Mouse (Mus musculus) ZHBTc4 (cell line): ENCODE data around the gene Fmnl2.

ENCODE experiments used
- DNase-seq: peaks from one replicate; pipeline ENCODE4 v3.0.0-alpha.2; 2011; ENCODE audit warnings: low read depth, low spot score

Gene Fmnl2

DNA sequence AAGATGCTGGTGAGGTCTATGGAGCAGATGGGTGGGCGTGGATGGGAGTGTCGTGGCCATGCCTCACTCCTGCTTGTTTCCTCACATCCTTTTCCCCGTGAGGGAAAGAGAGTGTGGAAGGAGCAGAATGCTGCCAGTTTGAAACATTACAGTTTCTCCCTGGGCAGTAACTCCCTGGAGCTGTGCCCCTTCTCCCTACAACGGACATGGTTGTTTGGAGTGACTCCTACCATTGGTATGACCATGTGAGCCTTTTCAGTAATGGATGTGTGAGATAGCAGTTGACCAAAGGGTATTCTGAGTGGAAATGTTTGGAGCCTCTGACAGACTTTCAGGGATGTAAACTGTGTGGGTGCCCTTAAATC is 5.1 kb downstream of the Fmnl2 start:
- no peak for DNase-seq

DNA sequence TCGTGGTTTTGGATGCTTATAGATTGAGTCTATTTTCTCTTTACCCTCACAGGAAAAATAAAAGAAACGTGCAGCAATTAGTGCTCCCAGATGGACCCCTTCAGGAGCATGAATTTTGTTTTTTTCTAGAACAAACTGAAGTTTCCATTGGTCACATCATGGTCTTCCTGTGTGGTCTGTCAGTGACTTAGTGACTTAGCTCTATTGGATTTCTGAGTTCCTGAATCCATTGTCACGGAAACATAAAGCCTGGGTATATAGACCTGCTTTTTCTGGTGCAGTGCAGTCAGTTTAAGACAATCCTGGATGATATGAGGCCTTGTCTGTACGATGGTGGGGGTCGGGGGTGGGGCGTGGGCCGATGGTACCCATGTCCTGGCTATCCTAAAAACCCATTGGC is 7.0 kb downstream of the Fmnl2 start:
- DNase-seq: no peak

DNA sequence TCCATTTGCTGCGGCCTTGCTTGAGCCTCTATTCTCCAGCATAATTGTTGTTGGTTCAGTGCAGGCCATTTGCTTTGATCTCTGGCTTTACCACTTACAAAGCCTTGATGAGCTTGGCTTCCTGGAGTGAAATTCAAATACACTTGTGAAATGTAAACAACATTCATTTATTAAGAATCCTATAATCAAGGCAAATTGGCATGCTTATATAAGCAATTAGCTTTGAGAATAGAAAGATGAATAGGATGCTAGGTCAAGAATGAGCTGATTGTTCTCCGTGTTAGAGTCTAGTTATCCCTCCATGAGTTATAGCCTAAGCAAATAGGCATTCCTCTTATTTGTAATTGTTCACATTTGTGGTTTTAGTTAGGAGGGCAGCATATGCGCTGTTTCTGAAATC is 8.5 kb downstream of the Fmnl2 start:
- no peak for DNase-seq

DNA sequence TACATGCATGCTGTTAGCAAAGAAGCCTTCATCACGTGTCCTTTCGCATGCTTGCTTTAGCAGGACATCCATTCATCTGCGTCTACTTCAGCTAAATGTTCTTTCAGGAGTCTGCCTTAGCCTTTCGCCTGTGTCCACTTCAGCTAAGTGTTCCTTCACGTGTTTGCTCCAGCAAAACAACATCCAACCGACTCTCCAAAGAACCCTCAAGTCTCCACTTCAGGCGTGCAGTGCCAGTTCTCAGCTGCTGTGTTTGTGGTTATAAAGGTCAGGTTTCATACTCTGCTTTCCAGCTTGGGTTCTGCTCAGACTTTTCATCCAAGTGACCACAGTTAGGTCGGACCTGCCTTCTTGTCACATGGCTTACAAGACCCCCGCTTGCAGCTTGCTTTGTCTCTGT is 10.1 kb downstream of the Fmnl2 start:
- DNase-seq: no peak

DNA sequence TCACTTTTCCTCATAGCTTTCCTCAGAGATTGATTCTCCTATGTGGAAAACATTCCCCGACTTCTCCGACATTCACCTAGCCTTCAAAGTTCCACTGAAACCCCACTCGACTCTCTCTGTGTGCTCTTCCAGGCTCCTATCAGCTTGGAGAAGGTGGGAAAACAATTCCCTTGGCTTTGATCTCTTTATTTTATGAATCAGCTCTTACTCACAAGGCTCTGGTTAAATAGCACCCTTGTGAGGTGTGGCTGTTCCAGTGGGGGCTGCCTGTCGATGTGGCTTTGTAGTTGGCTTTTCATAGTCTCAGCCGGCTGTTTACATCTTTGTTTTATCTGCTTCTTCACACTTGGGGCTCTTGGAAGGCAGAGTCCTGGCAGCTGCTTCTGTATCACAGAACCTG is 10.5 kb downstream of the Fmnl2 start:
- no peak for DNase-seq

DNA sequence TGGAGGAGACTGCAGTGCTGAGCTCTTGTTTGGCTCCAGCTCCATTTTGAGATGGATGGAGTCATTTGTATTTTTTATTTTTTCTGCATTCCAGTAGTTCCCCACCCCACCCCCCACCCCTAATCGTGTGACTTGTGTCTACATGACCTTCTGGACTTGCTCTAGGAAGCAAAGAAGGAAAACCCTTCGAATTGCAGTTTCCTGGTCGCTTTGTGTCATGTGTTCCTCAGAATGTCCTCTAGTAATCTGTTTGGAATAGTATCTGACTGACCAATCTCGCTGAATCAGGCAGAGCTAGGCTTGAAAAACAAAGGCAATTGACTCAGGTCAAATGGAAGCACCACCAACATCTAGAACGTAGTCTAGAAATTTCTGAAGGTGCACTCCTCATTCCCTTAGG is 15.0 kb downstream of the Fmnl2 start:
- no peak for DNase-seq

DNA sequence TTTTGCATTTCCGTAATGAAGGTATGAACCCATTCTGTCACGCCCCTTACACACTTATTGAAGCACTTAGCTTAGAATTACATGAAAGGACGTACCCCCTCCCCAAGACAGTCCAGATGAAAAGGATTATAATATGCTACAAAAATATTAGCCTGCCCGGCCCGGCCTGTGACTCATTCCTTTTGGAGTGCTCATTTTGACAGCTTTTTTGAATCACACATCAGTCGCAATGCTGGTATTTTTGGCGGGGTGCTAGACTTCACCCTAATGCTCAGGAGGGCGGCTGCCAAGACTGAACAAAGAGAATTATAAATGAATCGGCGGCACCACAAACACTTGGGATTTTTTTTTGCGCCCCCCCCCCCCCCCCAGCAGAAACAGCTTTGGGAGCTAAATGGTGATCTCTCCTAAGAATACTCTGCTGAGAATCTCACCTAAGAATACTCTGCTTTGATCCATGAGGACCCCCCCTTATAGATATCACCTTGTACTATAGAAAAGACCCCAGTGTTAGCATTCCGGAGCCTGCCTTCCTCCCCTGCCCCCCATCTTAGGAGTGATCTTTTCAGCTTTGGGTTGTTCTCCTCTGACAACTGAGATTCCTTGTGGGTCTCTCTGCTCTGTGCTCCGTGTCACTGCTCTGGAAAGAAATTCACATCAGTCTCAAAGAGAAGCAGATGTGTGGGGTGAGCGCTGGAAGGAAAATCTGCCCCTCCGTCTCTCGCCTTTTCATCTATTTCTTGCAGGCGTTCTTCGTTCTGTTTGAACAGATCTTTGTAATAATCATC is 15.8 kb downstream of the Fmnl2 start:
- no peak for DNase-seq

DNA sequence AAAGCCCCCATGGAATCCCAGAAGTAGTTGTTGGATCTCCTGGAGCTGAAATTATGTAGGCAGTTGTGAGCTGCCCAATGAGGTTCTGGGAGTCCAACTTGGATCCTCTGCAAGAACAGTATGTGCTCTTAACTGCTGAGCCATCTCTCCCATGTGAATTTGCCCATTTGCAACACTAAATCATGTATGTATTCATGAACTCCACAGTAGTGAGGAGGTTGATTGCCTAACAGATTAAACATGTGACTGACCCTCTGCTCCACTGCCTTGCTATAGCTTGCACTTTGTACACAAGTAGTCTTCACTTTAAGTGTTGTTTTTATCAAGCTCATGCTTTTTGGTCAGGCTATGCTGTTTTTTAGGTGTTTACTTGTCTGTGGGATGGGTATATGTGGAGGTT is 17.1 kb downstream of the Fmnl2 start:
- DNase-seq: no peak

DNA sequence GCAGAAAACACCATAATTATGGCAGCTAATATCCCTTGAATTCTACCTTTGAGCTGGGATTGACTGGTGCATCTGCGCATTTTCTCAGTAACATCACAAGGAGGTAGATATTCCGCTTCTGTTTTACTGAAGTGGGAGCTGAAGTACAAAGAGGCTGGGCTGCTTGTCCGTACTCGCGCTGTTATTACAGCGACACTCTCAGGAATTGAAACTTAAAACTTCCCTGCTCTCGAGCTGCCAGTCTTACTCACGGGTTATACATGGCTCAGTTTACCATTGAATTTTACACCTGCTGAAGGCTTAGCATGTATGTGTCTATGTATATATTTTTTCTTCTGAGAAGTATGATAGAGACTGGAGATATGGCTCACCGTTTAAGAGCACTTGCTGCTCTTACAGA is 18.1 kb downstream of the Fmnl2 start:
- no peak for DNase-seq

DNA sequence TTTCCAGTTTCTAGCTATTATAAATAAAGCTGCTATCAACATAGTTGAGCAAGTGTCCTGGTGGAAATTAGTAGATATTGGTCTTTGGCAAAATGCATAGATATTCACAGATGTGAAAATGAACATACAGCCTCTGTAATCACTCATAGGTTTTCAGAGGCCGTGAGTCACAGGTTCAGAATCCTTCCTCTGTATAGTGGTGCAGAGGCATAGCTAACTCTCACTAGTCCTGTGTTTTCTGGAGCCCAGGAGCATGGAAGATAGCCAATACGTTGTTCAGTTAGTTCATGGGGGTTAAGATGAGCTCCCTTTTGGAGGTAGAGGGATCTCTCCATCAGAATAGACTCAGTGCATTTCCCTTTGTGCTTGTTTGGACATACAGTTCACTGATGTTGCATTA is 25.7 kb downstream of the Fmnl2 start:
- no peak for DNase-seq

DNA sequence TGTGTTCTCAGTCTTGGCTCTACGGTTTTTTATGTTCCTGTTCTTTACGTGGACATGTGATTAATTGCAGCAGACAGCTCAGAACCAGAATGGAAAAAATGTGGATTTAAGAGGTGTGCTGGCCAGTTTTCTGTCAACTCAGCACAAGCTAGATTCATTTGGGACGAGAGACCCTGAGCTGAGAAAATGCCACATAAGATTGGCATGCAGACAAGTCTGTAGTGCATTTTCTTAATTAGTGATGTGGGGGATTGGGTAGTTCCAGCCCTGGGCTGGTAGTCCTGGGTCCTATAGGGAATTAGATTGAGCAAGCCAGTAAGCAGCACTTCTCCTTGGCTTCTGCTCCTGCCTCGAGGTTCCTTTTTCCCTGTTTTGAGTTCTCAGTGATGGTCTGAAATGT is 26.4 kb downstream of the Fmnl2 start:
- no peak for DNase-seq

DNA sequence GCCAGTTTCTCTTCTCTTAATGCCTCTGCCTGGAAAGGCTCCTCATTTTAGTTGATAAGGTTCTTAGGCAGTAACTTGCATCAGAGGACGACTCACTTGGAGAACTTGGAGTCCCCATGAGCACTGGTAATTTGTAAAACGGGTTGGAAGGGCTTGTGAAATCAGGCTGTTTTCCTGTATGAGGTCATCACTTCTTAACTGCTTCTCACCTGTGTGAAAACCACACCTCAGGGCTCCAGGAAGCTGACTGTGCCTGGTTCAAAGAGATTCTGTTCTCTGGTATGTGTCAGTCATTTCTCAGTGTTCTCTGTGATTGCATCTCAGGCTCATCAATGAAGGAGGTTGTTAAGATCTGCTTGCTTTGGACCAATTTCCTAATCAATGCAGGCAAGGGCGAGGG is 27.4 kb downstream of the Fmnl2 start:
- DNase-seq: no peak

DNA sequence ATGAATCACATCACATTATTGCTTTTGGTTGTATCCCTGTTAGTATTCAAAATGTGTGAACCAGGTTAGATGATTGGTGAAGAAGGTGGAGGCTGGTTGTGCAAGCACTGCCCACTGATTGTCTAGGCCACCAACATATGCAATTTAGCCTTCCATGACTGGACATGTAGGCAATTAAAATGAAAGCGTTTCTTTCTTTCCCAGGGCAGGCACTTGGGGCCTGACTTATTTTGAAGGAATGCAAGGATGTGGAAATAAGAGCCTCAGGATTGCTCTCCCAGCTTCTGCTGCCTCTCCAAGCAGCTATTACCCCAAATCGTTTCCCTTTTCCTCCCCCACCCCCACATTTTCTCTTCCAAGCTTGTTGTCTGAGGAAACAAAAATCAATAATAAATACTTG is 29.6 kb downstream of the Fmnl2 start:
- no peak for DNase-seq

DNA sequence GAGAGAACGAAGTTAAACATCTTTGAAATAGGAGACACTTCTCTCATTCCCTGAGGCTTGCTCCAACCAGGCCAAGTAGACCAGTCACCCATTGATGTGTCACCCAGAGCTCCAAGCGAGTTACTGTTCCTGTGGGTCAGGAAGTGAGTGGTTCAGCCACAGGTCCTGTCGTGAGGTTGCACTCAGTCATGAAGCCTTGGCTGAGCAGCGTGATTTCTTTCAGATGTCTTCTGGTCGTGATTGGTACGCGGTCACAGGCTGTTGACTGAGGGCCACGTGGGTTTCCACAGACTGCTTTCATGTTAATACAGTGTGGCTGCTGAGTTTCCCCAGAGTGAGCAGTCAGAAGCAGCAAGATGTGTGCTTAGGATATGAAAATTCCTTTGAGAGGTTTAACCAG is 33.5 kb downstream of the Fmnl2 start:
- DNase-seq: no peak

DNA sequence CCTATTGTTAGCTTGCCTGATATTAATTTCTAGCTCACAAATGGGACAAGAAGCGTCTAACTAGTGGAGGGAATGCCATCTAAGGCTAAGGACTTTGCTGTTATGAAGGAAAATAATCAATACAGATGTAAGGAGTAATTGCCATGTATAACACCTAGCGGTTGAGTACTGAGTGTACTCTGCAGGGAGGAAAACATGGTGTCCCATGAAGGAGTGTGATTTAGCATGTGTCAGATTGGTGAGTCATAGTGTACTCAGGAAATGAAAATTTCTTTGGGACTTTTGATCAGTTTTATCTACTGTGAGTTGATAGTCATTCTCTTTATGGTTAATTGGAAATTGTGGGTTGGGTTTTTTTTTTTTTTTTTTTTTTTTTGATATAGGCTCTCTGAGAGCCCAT is 34.1 kb downstream of the Fmnl2 start:
- no peak for DNase-seq

DNA sequence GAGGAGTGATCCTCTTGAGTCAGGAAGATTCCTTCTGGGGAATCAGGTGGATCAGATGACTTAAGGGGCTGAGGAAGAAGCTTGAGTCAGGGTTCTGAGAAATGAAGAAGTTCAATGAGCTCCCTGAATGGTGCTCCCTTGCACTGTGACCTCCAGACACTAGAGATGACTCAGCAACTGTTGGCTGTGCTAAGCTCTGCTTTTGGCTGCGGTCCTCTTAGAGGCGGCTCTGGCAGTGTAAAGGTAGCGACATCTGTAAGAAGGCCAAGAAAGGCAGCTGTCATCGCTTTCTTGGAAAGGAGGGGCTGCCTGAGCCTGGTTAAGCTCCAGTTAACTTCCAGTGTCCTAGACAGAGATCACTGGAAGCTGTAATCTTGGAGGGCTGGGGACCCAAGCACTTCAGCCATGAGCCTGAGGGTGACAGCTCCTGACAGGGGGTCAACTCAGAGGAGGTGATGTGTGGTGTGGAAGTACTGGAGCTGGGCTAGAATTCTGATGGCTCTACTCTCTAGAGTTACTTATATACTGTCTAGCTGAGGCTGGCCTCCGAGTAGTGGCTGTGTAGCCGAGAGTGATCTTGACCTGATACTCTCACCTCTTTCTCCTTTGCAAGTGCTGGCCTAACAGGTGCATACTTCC is 37.4 kb downstream of the Fmnl2 start:
- DNase-seq: peak; percentile 34

DNA sequence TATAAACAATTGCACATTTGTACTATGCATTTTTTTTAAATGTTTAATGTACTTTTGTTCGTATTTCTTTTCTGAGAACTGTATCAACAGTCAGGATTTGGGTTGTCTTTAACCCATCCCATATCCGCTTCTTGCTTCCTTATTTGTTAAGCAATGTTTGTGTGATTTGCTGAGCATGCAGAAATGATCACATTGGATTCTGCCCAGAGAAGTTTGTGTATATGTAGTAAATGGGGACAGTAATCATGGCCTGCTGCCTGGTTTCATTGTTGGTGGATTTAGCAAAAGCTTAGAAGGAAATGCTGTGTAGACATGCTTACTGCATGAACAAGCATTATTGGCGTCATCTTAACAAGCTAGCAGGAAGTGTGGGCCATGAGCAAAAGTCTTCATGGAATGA is 39.3 kb downstream of the Fmnl2 start:
- DNase-seq: no peak

DNA sequence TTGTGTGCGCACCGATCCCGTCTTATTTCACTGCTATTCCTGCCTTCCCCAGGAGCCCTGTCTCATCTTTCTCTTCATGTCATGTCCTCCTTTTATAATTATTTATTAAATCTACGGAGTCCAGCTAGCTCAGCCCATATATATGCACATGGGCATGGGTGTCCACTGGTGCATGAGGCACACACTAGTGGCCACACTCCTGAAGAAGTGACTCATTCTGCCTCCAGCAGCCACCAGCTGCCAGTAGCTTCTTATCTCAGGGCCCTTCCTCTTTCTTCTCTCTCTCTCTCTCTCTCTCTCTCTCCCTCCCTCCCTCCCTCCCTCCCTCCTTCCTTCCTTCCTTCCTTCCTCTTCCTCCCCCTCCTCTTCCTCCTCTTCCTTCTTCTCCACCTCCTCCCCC is 43.1 kb downstream of the Fmnl2 start:
- no peak for DNase-seq

DNA sequence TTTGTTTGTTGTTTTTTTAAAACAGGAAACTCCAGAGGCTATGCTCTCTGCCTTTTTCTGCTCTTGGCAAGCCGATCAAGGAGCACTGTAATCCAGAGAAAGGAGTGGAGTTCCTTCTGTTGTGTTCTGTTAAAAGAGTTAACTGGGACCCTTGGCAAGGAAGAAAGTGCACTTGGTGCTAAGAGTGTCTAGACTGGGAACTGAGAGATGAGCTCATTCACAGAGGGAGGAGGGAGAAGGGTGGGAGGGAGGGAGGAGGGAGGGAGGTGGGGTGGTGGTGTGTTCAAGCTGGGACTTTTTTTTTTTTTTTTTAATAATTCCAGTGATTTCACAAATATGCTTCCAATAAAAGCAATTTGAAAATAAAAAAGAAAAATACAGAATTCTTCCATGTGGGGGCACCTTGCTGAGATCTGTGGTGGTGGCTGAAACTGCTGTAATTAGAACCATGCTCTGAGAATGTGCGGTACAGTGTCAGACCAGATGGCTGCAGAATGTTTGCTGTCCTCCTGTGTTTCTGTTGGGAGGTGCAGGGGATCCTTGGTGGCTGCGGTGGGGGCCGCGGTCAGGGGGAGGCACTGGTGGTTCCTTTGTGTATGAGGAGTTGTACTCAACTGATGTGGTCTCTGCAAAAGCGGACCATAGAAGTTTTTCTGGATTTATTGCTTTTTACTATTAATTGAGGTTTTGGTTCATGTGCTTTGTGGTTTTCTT is 43.8 kb downstream of the Fmnl2 start:
- no peak for DNase-seq

DNA sequence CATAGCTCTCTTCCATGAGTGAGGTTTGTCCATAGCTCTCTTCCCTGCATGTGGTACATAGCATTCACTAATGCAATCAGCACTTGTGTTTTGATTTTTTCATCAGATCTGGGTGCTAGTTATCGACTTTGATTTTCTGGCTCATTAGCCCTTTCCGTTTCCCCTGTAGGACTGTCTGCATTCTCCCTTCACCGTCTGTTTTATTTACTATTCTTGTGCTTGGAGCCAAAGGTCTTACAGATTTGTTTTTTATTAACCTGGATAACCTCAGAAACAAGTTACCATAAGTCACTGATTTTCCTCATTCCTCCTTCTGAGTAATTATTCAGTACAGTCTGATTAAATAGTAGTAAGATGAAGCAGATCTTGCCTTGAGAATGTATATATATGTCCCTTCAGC is 44.8 kb downstream of the Fmnl2 start:
- DNase-seq: no peak

DNA sequence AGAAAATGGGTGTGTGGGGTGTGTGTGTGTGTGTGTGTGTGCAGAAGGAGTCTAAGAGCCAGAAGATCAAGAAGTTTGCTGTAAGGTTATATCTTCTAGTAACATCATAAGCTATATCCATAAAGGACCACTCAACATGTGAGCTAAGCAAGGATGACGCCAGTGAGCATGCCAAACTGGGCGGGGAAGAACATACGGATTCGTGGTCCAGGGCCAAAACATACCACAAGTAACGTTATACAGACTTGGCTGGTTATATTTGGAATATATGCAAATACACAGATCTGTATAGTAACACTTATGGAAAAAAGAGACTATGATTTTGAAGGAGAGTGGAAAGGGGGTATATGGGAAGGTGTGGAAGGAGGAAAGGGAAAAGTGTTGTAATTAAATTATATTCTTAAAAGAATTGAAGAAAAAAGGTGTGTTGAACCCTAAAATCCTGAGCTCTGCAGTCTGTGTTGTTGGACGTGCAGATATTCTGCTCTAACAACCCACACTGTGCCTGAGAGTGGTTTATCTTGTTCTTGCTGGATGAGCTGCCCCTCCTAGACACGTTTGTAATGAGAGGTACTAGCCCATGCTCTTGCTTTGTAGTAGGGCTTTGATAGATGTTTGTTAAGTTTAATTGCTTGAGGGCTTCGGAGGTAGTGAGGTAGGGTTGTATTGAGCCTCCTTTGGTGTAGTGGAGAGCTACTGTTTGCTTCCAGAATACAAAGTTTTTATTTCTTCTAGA is 45.7 kb downstream of the Fmnl2 start:
- DNase-seq: no peak

DNA sequence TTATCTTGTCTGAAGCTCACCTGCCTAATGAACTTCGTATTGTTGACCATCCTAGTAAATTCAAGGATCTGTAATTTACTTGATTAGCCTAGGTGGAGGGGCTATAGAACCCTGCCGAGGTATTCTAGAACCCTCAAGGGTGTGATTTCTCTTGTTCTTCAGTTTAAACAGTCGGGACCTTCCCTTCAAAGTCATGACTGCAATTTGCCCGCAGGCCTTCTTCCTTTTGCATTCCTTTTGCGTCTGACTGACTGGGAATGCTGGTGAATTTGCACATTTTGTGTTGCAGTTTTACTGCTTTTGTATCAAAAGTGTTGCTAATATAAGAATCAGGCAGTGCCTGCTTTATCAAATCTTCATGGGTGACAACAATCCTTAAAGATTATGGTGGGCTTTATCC is 46.9 kb downstream of the Fmnl2 start:
- DNase-seq: peak; percentile 93
